Mouse (Mus musculus) c-Kit-positive CD71-negative TER-119-negative erythroid progenitor cells, embryonic 14.5 days (primary cell): Measurements from ENCODE around the gene Upk2.

ENCODE experiments used
- DNase-seq: peaks from one replicate; pipeline ENCODE4 v3.0.0-alpha.2; 2013; ENCODE audit warnings: low read depth

The Upk2 gene

GRCm38 (mm10) chr9:44407752-44408097 lies 47.1 kb downstream of the Upk2 start:
- no peak for DNase-seq

GRCm38 (mm10) chr9:44406906-44407751 lies 47.6 kb downstream of the Upk2 start, which contains the start of the genes Rps25 and Trappc4:
TSS of gene Rps25 (plus strand) at chr9:44407139.
TSS of gene Trappc4 (minus strand) at chr9:44407600.
- peak; percentile 92 for DNase-seq

- no peak for DNase-seq
These were observed 49.8 kb downstream of the Upk2 start for GRCm38 (mm10) chr9:44405011-44405410.
